Mouse (Mus musculus) embryonic fibroblast, embryonic 13.5 days (primary cell): ENCODE measurements around the gene Glt1d1.

Source experiments
- CTCF ChIP-seq: IDR thresholded peaks from 2 replicates; pipeline ENCODE4 v1.5.1; 2011; ENCODE audit warnings: mild to moderate bottlenecking, control low read depth, low read length, moderate library complexity, borderline replicate concordance; ENCODE audit not compliant: insufficient read depth
- POLR2A ChIP-seq: IDR thresholded peaks from 2 replicates; pipeline ENCODE4 v1.6.1; 2011; ENCODE audit warnings: low read depth, mild to moderate bottlenecking, control low read depth, low read length, moderate library complexity

DNA sequence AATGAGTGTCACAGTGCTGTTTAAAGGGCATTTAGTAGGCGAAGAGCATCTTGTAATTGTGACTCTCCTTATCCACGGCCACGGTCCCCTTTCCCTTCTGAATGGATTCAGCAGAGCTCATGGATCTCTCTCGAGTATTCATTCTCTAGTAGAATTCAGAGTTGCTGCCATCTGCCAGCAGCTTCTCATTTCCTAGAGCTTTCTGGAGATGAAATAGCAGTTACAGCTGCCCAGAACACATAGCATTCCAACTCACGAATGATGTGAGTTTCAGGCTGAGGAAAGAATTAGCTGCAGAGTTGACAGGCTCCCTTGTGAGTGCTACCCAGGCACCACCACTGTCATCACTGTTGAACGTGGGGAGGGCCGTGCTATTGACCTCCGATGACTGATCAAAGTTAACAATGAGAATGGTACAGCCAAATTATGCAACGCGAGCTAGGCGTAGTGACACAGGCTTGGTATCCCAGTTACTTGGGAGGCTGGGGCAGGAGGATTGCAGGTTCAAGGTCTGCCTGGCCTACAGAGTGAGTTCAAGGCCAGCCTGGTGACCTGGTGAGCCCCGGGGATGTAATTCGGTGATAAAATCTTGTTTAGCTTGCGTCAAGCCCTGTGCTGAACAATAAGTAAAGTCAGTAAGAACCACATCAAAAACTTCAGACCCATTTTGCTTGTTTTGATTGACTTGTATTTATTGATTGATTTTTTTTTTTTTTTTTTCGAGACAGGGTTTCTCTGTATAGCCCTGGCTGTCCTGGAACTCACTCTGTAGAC is 9.3 kb downstream of the Glt1d1 start:
- TF ChIP-seq CTCF (no peak), POLR2A (no peak)
